Comparison of ENCODE assay signal across 21 mouse cellular contexts in genomic region chr1:98035736-98036135, GRCm38 (mm10).
"Had no signal": no experiment of that assay in that cellular context is flagged by ENCODE, and none has a peak within 500 bp of the region (broad histone marks: within the 10 kb centered on the region; RNA-seq: fewer than 3 reads in every experiment).

No protein-coding gene starts in this region.

- H3K9ac ChIP-seq: limb, embryonic 12.5 days; limb, embryonic 15.5 days; liver, embryonic 14.5 days; liver, postnatal 0 days; lung, embryonic 14.5 days; midbrain, embryonic 12.5 days; neural tube, embryonic 13.5 days had no signal

- H3K4me1 ChIP-seq: limb, embryonic 12.5 days; limb, embryonic 15.5 days; midbrain, embryonic 12.5 days; neural tube, embryonic 13.5 days had no signal

- H3K27me3 ChIP-seq: limb, embryonic 12.5 days; limb, embryonic 15.5 days; midbrain, embryonic 12.5 days; neural tube, embryonic 13.5 days had no signal

- H3K9me3 ChIP-seq: limb, embryonic 12.5 days; limb, embryonic 15.5 days; midbrain, embryonic 12.5 days; neural tube, embryonic 13.5 days had no signal

- H3K4me2 ChIP-seq: limb, embryonic 12.5 days; limb, embryonic 15.5 days; liver, embryonic 11.5 days; lung, embryonic 14.5 days; midbrain, embryonic 12.5 days; neural tube, embryonic 13.5 days had no signal

- DNase-seq: kidney, adult 2 months; kidney, postnatal 25 days; left cerebral cortex, postnatal 4 days; liver, postnatal 0 days; lung, embryonic 14.5 days; lung, postnatal 10 days; lung, postnatal 36 days; retina, postnatal 1 day; right cerebral cortex, postnatal 25 days; thymus, adult 18-20 months; thymus, postnatal 14 days had no signal

- H3K27ac ChIP-seq: kidney, postnatal 0 days; limb, embryonic 12.5 days; limb, embryonic 15.5 days; liver, embryonic 14.5 days; midbrain, embryonic 12.5 days; neural tube, embryonic 13.5 days had no signal

- H3K36me3 ChIP-seq: limb, embryonic 12.5 days; limb, embryonic 15.5 days; midbrain, embryonic 12.5 days; neural tube, embryonic 13.5 days had no signal

- H3K4me3 ChIP-seq: limb, embryonic 12.5 days; limb, embryonic 15.5 days; midbrain, embryonic 12.5 days; myocyte; neural tube, embryonic 13.5 days had no signal

- ATAC-seq: intestine, postnatal 0 days; liver, postnatal 0 days; midbrain, embryonic 16.5 days had no signal
